Mouse (Mus musculus) stomach, embryonic 16.5 days (tissue): ENCODE measurements at regions not wholly inside any gene's neighbourhood (a gene's known extent, or its start where the extent isn't known, plus 50 kb on each side); places are given as distances from the start of the nearest gene placed in this dataset.
A peak's percentile ranks its signal among the peaks of the same experiment; 100 is the strongest.

Experiments used
- ATAC-seq: fragments of 200-750 bp; cut with Nextera tagmentation; 2 replicates; pipeline ENCODE4 v1.8.0; 2017; ENCODE audit warnings: moderate number of reproducible peaks, moderate TSS enrichment; ENCODE audit not compliant: insufficient read depth, low FRiP score
- H3K27ac ChIP-seq: fragments of 300-500 bp; sonication (generic); 2 replicates; pipeline ENCODE4 v1.5.1; 2014; ENCODE audit warnings: low read length
- H3K27me3 ChIP-seq: fragments of 300-500 bp; sonication (generic); 2 replicates; pipeline ENCODE4 v1.6.1; 2014; ENCODE audit warnings: low read length, control low read depth, mixed read lengths; ENCODE audit not compliant: control insufficient read depth, insufficient read depth
- H3K36me3 ChIP-seq: fragments of 300-500 bp; sonication (generic); 2 replicates; pipeline ENCODE4 v1.6.1; 2014; ENCODE audit warnings: low read length; ENCODE audit not compliant: control insufficient read depth, insufficient read depth
- H3K4me1 ChIP-seq: fragments of 300-500 bp; sonication (generic); 2 replicates; pipeline ENCODE4 v1.6.1; 2014; ENCODE audit warnings: low read length, control low read depth, mixed read lengths; ENCODE audit not compliant: control insufficient read depth, insufficient read depth
- H3K4me2 ChIP-seq: fragments of 300-500 bp; sonication (generic); 2 replicates; pipeline ENCODE4 v1.6.1; 2014; ENCODE audit warnings: low read depth, low read length, mixed read lengths
- H3K4me3 ChIP-seq: fragments of 300-500 bp; sonication (generic); replicated peaks from 2 replicates; pipeline ENCODE4 v1.5.1; 2014; ENCODE audit warnings: mild to moderate bottlenecking, low read length
- H3K9ac ChIP-seq: fragments of 300-500 bp; sonication (generic); 2 replicates; pipeline ENCODE4 v1.6.1; 2014; ENCODE audit warnings: low read length
- H3K9me3 ChIP-seq: fragments of 300-500 bp; sonication (generic); replicated peaks from 2 replicates; pipeline ENCODE4 v1.6.1; 2016; ENCODE audit warnings: low read length, control low read depth; ENCODE audit not compliant: control insufficient read depth
- WGBS: fragments of 180-500 bp; shearing (Covaris S2); extraction: QIAGEN DNeasy Blood & Tissue Kit; methylation state at CpG from one replicate; pipeline ENCODE4 v1.1.7; 2014; 5-methylcytosine and 5-hydroxymethylcytosine counted together

DNA sequence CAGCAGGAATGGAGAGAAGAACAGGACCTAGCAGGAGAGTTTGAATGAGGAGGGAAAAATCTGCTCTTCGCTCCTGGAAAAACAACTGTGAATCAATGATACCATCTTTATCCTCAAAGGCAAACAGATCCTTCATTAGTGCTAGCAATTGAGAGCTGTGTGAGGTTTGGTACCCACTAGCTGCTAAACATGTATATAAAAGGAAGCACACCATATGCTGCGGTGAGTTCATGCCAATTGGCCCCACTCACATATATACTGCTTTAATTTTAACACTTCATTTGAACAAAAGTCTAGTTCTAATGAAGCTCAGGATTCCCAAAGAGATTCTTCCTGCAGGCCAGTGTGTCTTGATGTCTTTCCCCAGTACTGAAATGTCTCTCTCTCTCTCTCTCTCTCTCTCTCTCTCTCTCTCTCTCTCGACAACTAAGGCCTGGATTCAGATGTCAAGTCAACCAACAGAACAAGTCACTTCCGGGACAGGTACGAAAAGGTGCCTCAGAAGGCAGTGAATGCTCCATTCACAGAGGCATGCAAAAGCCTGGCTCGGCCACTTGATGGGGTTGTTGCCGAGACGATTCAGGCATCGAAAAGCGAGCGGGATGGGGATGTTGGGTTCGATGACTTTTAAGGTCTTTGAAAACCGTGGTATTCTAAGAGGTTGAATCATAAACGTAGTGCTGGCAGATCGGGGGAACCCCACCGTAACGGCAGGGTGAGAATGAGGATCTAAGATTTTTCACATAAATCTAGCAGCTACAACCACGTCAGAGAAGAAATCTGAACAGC lies 226.4 kb upstream of the Nr4a3 start:
- Histone ChIP-seq H3K27ac (no peak overlapping the region), H3K9ac (no peak overlapping the region), H3K27me3 (no peaks in the 10 kb centered on the region), H3K4me1 (no peaks in the 10 kb centered on the region), H3K4me2 (no peak overlapping the region), H3K36me3 (no peaks in the 10 kb centered on the region), H3K4me3 (no peak overlapping the region), H3K9me3 (no peaks in the 10 kb centered on the region)
- no peak for ATAC-seq
- WGBS, result 91% methylated on average over 18 of the region's 18 CpGs

DNA sequence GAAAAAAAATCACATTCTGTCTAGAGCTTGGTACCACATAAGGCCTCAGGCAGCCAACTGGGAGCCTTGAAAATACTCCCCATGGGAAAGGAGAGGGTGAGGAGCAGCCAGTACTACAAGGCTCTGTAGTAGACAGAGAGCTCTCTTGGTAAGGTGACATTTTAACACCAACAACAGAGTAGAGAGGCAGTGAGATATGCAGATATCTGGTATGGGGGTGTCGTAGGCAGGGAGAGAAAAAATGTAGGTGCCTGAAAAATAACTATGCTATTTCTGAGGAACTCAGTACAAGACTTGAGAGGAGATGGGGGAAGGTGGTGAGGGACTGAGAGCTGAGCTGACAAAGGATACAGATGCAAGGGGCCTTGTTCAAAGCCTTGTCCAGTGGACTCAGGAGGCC lies 224.4 kb upstream of the Nr4a3 start:
- no peaks in the 10 kb centered on the region for H3K9me3 ChIP-seq
- WGBS, result 88% methylated on average over 1 of the region's 1 CpGs

GRCm38 (mm10) chr4:47823299-47823698 lies 221.7 kb upstream of the Nr4a3 start:
- Histone ChIP-seq H3K4me1 (no peaks in the 10 kb centered on the region), H3K4me2 (no peak overlapping the region), H3K36me3 (no peaks in the 10 kb centered on the region), H3K9me3 (no peaks in the 10 kb centered on the region), H3K27ac (no peak overlapping the region), H3K9ac (no peak overlapping the region), H3K4me3 (no peak overlapping the region), H3K27me3 (no peaks in the 10 kb centered on the region)
- ATAC-seq, result no peak
- 82% methylated on average over 9 of the region's 9 CpGs for WGBS

More for the DNA sequence above, 224.4 kb upstream of the Nr4a3 start:
- no peaks in the 10 kb centered on the region for H3K36me3 ChIP-seq
- no peaks in the 10 kb centered on the region for H3K27me3 ChIP-seq
- no peak overlapping the region for H3K4me2 ChIP-seq
- no peak overlapping the region for H3K27ac ChIP-seq
- no peak overlapping the region for H3K9ac ChIP-seq
- ATAC-seq, result no peak
- H3K4me1 ChIP-seq, result no peaks in the 10 kb centered on the region
- H3K4me3 ChIP-seq, result no peak overlapping the region

- H3K36me3 ChIP-seq, result no peaks in the 10 kb centered on the region
- no peaks in the 10 kb centered on the region for H3K9me3 ChIP-seq
- ATAC-seq, result no peak
- no peak overlapping the region for H3K9ac ChIP-seq
- H3K27me3 ChIP-seq, result no peaks in the 10 kb centered on the region
- 86% methylated on average over 15 of the region's 15 CpGs for WGBS
- H3K4me1 ChIP-seq, result no peaks in the 10 kb centered on the region
- no peak overlapping the region for H3K27ac ChIP-seq
- no peak overlapping the region for H3K4me2 ChIP-seq
- no peak overlapping the region for H3K4me3 ChIP-seq
These were observed 220.9 kb upstream of the Nr4a3 start for GRCm38 (mm10) chr4:47824083-47824482.

- ATAC-seq, result no peak
- H3K4me3 ChIP-seq, result no peak overlapping the region
- H3K9ac ChIP-seq, result no peak overlapping the region
- H3K27ac ChIP-seq, result no peak overlapping the region
- H3K4me1 ChIP-seq, result no peaks in the 10 kb centered on the region
- no peaks in the 10 kb centered on the region for H3K36me3 ChIP-seq
- H3K9me3 ChIP-seq, result no peaks in the 10 kb centered on the region
- 53% methylated on average over 2 of the region's 2 CpGs for WGBS
- no peaks in the 10 kb centered on the region for H3K27me3 ChIP-seq
- no peak overlapping the region for H3K4me2 ChIP-seq
These were observed 212.0 kb upstream of the Nr4a3 start for GRCm38 (mm10) chr4:47832905-47833304.

- Histone ChIP-seq H3K27ac (no peak overlapping the region), H3K9ac (no peak overlapping the region), H3K9me3 (no peaks in the 10 kb centered on the region), H3K4me3 (no peak overlapping the region), H3K4me2 (no peak overlapping the region), H3K27me3 (no peaks in the 10 kb centered on the region), H3K4me1 (no peaks in the 10 kb centered on the region), H3K36me3 (no peaks in the 10 kb centered on the region)
- no peak for ATAC-seq
- 85% methylated on average over 2 of the region's 2 CpGs for WGBS
These were observed 206.5 kb upstream of the Nr4a3 start for GRCm38 (mm10) chr4:47838411-47838810.

GRCm38 (mm10) chr4:47842128-47842656 lies 202.8 kb upstream of the Nr4a3 start:
- Histone ChIP-seq H3K9me3 (no peaks in the 10 kb centered on the region), H3K4me2 (no peak overlapping the region), H3K36me3 (no peaks in the 10 kb centered on the region), H3K27ac (no peak overlapping the region), H3K9ac (no peak overlapping the region), H3K4me3 (no peak overlapping the region), H3K4me1 (no peaks in the 10 kb centered on the region), H3K27me3 (no peaks in the 10 kb centered on the region)
- ATAC-seq, result peak; percentile 53
- 47% methylated on average over 3 of the region's 3 CpGs for WGBS

GRCm38 (mm10) chr4:47845239-47845638 lies 199.7 kb upstream of the Nr4a3 start:
- Histone ChIP-seq H3K4me2 (no peak overlapping the region), H3K4me3 (no peak overlapping the region), H3K9me3 (no peaks in the 10 kb centered on the region), H3K27me3 (no peaks in the 10 kb centered on the region), H3K9ac (no peak overlapping the region), H3K36me3 (no peaks in the 10 kb centered on the region), H3K4me1 (no peaks in the 10 kb centered on the region), H3K27ac (no peak overlapping the region)
- 62% methylated on average over 4 of the region's 4 CpGs for WGBS
- ATAC-seq, result no peak

GRCm38 (mm10) chr4:47846389-47847318 lies 198.3 kb upstream of the Nr4a3 start:
- no peaks in the 10 kb centered on the region for H3K9me3 ChIP-seq
- no peaks in the 10 kb centered on the region for H3K4me1 ChIP-seq

More at GRCm38 (mm10) chr4:47846389-47847318, 198.3 kb upstream of the Nr4a3 start:
- Histone ChIP-seq H3K4me3 (no peak overlapping the region), H3K9ac (no peak overlapping the region), H3K27ac (no peak overlapping the region), H3K36me3 (no peaks in the 10 kb centered on the region), H3K4me2 (no peak overlapping the region), H3K27me3 (no peaks in the 10 kb centered on the region)
- WGBS, result 44% methylated on average over 12 of the region's 12 CpGs
- no peak for ATAC-seq
